Mouse (Mus musculus) cortical plate, adult 2 months (tissue): ENCODE results near the gene Ift52.

Source experiments
- CTCF ChIP-seq: fragments of 200-500 bp; IDR thresholded peaks from 2 replicates; pipeline ENCODE4 v1.5.1; 2011; ENCODE audit warnings: mild to moderate bottlenecking, control low read depth, low read length; ENCODE audit not compliant: insufficient read depth; ENCODE audit errors: extremely low read depth
- POLR2A ChIP-seq: fragments of 200-500 bp; IDR thresholded peaks from 2 replicates; pipeline ENCODE4 v1.6.1; 2011; ENCODE audit warnings: mild to moderate bottlenecking, low read length, control low read depth; ENCODE audit not compliant: insufficient read depth; ENCODE audit errors: extremely low read depth

DNA sequence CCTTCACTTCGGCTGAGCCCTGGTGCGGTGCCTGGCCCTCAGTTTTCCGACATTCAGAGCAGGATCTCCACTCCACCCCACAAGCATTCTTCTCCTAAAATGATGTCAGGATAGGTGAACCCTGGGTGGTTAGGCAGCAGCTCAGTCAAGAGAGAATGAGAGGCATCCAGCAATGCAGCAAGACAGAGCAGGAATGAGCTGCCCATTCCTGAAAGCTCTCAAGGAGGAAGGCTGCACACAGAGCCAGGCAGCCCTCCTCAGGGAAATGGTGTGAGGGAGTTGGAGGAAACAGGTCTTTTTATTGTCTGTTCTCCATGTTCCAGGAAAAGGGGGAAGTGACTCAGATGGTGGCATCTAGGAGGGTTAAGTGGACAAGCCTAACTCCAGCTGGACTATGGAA lies 30.4 kb upstream of the Ift52 start:
- no peak for TF ChIP-seq POLR2A
- TF ChIP-seq CTCF = no peak
